Mouse (Mus musculus) layer of hippocampus, adult 9-11 months (tissue): ENCODE data around the gene Pam.

Experiments
- DNase-seq: peaks from one replicate; pipeline ENCODE4 v3.0.0; 2022

The Pam gene

GRCm38 (mm10) chr1:98095246-98095990 lies at the start of gene Pam:
TSS of gene Pam (minus strand) at chr1:98095646.
- DNase-seq = peak; percentile 74

- no peak for DNase-seq
Observed at GRCm38 (mm10) chr1:98144845-98145244, 49.4 kb upstream of the Pam start.

GRCm38 (mm10) chr1:98131244-98131643 lies 35.8 kb upstream of the Pam start:
- no peak for DNase-seq

- no peak for DNase-seq
Observed at GRCm38 (mm10) chr1:98129561-98130347, 34.3 kb upstream of the Pam start.

GRCm38 (mm10) chr1:98129111-98129510 lies 33.7 kb upstream of the Pam start:
- no peak for DNase-seq

GRCm38 (mm10) chr1:98128338-98129096 lies 33.1 kb upstream of the Pam start:
- DNase-seq = no peak

- no peak for DNase-seq
Observed at GRCm38 (mm10) chr1:98126268-98126667, 30.8 kb upstream of the Pam start.

GRCm38 (mm10) chr1:98124727-98125126 lies 29.3 kb upstream of the Pam start:
- no peak for DNase-seq

GRCm38 (mm10) chr1:98119595-98119994 lies 24.1 kb upstream of the Pam start:
- DNase-seq = no peak

- DNase-seq = no peak
Observed at GRCm38 (mm10) chr1:98107599-98107998, 12.2 kb upstream of the Pam start.

GRCm38 (mm10) chr1:98099441-98099840 lies 4.0 kb upstream of the Pam start:
- no peak for DNase-seq

GRCm38 (mm10) chr1:98097957-98098729 lies 2.7 kb upstream of the Pam start:
- peak; percentile 31 for DNase-seq

- DNase-seq = no peak
Observed at GRCm38 (mm10) chr1:98096396-98096935, 1.0 kb upstream of the Pam start.

- no peak for DNase-seq
Observed at GRCm38 (mm10) chr1:98095991-98096330, 515 bp upstream of the Pam start.

- no peak for DNase-seq
Observed at GRCm38 (mm10) chr1:98094811-98095245, 618 bp downstream of the Pam start.

- no peak for DNase-seq
Observed at GRCm38 (mm10) chr1:98089336-98089975, 6.0 kb downstream of the Pam start.

- no peak for DNase-seq
Observed at GRCm38 (mm10) chr1:98086456-98086855, 9.0 kb downstream of the Pam start.

GRCm38 (mm10) chr1:98084596-98085274 lies 10.7 kb downstream of the Pam start:
- DNase-seq = no peak

- no peak for DNase-seq
Observed at GRCm38 (mm10) chr1:98083508-98083907, 11.9 kb downstream of the Pam start.

- no peak for DNase-seq
Observed at GRCm38 (mm10) chr1:98082988-98083387, 12.5 kb downstream of the Pam start.

GRCm38 (mm10) chr1:98080431-98080830 lies 15.0 kb downstream of the Pam start:
- DNase-seq = no peak
